Mouse (Mus musculus) layer of hippocampus, adult 2 months (tissue): ENCODE measurements around the gene Dut. TPM values are rescaled to one million over a fixed set of nuclear protein-coding genes. Genes with fewer than 3 reads are reported as not detected.
A peak's percentile ranks its signal among the peaks of the same experiment; 100 is the strongest.
"Not testable (repeated sequence)": the region's sequence is repeated elsewhere in the genome, so short reads cannot be mapped to it uniquely, and the experiment has no call there.

Experiments
- DNase-seq, 2 experiments: peaks; one replicate each; pipeline ENCODE4 v3.0.0; 2022; ENCODE audit warnings: low spot score in 2 of 2
- H3K27ac ChIP-seq: fragments of 200-600 bp; 2 replicates; pipeline ENCODE4 v1.8.1; 2022
- H3K4me3 ChIP-seq: fragments of 200-600 bp; 2 replicates; pipeline ENCODE4 v1.8.1; 2022; ENCODE audit warnings: mild to moderate bottlenecking
- CTCF ChIP-seq: fragments of 200-600 bp; conservative IDR thresholded peaks from 2 replicates; pipeline ENCODE4 v1.8.1; 2022; ENCODE audit warnings: antibody characterized with exemption, mild to moderate bottlenecking, moderate library complexity
- total RNA-seq, 2 experiments: library from RNA; stranded (reverse); gene quantifications; 2 replicates each; pipeline ENCODE4 v1.2.3; 2021

The Dut gene
- total RNA-seq, 2 experiments from 2014 or later, result 27.1 to 28.4 TPM

DNA sequence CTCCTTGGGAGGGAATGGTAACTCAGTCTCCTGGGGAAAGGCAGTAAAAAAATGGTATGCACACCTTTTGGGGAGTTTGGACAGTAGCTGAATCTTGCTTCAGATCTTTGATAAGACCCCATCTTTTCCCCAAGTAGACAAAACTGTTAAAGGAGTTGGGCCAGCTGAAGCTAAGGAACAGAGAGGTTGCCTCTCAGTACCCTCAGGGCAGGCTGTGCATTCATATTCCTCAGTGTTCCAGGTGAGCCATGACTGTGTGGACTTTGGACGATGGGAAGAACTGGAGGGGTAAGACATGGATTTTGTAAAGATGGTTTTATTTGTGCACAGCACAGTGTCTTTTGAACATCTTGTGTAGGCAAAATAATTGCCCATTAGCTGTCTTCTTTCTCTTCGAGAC, 13.3 kb downstream of the Dut start:
- no peak for DNase-seq
- Histone ChIP-seq H3K4me3 (no peak overlapping the region), H3K27ac (no peak overlapping the region)
- TF ChIP-seq CTCF, result no peak

GRCm38 (mm10) chr2:125263056-125263455, 16.1 kb downstream of the Dut start:
- Histone ChIP-seq H3K4me3 (no peak overlapping the region), H3K27ac (no peak overlapping the region)
- peak; percentile 81 for TF ChIP-seq CTCF
- no peak for DNase-seq

DNA sequence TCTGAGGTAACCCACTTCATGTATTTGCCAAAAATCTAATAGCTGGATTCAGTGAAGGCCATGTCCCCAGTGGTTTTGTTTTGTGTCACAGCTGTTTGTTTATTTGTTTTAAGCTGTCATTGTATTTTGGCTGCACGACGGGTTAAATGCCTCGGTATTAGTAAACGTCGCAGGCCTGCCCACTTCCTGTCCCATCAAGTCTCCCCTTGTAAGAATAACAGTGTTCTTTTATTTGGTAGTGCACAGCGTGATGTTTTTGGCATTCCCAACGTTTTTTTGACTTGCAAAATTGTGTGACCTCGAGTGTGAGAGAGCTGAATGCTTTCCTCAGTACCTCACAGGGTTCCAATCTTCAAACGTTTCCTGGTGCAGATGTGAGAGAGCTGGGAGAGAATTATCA, 16.8 kb downstream of the Dut start:
- H3K4me3 ChIP-seq, result no peak overlapping the region
- no peak for DNase-seq
- TF ChIP-seq CTCF, result no peak
- peak overlapping the region; percentile 9; the same call in 1 of the 2 replicates for H3K27ac ChIP-seq

DNA sequence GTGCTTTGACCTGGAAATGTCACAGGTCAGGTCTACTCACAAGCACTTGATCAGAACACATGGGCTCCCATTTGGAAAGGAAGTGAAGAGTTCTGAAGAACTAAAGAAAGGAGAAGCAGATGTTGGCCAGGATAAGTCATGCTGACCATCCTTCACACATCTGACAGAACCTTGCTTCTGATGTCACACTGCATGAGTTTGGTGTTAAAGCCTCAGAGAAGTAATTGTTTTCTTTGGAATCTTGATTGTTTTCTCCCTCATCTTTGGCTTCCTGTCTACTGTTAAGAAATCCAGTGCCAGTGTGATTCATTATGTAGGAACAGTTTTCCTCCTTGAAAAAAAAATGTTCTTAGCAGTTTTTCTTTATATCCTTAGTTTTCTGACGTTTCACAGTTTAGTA, 21.9 kb downstream of the Dut start:
- Histone ChIP-seq H3K27ac (no peak overlapping the region), H3K4me3 (no peak overlapping the region)
- DNase-seq, result no peak
- no peak for TF ChIP-seq CTCF

- no peak for TF ChIP-seq CTCF
- no peak overlapping the region for H3K4me3 ChIP-seq
- DNase-seq, result no peak
- no peak overlapping the region for H3K27ac ChIP-seq
Observed at GRCm38 (mm10) chr2:125275617-125276016, 28.6 kb downstream of the Dut start.

GRCm38 (mm10) chr2:125276692-125277091, 29.7 kb downstream of the Dut start:
- DNase-seq, result no peak
- no peak for TF ChIP-seq CTCF
- no peak overlapping the region for H3K27ac ChIP-seq
- no peak overlapping the region for H3K4me3 ChIP-seq

DNA sequence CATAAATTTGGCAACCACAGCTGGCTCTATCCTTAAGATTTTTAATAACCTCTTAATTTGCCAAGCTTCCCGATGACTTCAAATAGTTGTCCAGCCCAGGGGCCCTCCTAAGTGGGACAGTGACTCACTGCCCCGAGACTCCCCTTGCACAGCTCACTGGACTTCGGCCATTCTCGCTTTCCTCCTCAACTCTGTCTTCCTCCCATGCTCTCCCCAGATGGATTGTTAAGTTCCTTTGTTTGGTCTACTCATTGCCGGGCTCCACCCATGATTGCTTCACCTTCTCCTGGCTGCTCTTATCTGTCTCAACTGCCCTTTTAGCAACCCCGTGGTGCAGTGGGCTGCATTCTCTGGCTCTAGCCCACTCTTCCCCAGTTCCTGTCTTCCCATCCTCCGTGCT, 31.5 kb downstream of the Dut start:
- Histone ChIP-seq H3K27ac (no peak overlapping the region), H3K4me3 (no peak overlapping the region)
- no peak for TF ChIP-seq CTCF
- no peak for DNase-seq

GRCm38 (mm10) chr2:125279995-125280394, 33.0 kb downstream of the Dut start:
- DNase-seq, H3K27ac ChIP-seq, H3K4me3 ChIP-seq: not testable (repeated sequence)

GRCm38 (mm10) chr2:125282334-125283206, 35.6 kb downstream of the Dut start:
- no peak for DNase-seq
- Histone ChIP-seq H3K27ac (no peak overlapping the region), H3K4me3 (no peak overlapping the region)
- no peak for TF ChIP-seq CTCF

DNA sequence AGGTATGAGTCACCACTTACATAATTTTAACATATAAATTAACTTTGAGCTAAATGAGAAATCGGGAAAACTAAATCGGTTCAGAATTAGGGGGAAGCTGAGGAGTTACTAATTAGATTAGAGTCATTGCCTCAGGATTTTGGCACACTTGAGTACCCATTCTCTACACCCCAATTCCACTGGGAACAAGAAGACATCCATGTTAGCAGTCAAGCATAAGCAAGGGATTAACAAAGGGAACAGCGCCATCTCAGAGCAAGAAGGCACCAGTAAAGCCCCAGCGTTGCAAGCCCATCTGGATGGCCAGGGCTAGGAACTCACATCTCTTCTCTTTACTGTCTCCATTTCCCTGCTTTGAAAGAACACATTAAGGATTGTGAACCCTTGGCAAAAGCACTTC, 38.8 kb downstream of the Dut start:
- Histone ChIP-seq H3K4me3 (no peak overlapping the region), H3K27ac (no peak overlapping the region)
- no peak for DNase-seq
- TF ChIP-seq CTCF, result no peak

DNA sequence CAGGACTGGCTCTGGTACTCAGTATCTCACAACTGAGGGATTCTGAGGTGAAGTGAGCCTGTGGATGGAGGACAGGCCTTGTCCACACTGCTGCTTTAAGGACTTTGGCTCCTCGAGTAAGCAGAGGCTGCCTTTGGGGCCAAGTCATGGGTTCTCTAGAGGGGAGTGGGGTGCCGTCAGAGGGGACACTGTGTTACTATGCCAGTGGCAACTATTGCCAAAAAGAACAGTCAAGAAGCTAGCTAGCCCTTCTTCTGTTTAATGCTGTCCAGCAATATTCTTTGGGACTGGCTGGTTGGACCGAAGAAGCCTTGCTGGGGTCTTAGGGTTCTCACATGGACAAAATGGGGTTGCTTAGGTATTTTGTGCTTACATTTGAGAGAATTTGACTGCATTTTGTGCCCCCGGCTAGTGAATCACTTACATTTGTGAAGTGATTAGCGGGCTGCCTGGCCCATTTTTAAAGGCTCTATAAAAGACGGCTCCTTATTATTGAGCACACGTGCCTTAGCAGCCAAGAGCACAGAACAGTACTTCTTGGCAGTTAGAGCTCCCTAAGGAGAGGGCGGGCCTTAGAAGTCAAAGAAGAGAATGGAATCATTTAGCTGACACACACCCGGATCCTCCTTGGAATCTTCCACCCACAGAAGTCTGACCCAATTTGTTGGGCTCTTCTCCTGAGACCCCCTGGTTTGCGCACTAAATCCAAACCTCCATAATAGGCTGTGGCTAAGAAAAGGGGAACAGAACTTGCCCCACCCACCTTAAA, 43.4 kb downstream of the Dut start:
- DNase-seq, result no peak
- Histone ChIP-seq H3K27ac (no peak overlapping the region), H3K4me3 (no peak overlapping the region)
- TF ChIP-seq CTCF, result no peak

DNA sequence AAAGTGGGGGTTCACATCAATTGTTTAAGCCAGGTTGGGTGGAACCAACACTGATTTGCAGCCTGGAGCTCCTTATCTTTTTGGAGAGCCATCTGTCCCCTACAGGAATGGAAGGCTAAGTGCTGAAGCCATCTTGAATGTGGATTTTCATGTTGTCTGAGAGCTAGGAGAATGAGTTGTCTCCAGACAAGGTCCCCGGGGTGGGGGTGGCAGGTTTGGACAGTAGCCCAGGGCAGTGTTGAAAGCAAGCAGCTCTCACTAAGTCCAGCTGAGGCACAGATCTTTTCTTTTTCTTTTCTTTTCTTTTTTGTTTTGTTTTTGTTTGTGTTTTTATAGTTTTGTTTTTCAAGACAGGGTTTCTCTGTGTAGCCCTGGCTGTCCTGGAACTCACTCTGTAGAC, 44.1 kb downstream of the Dut start:
- no peak for TF ChIP-seq CTCF
- no peak overlapping the region for H3K27ac ChIP-seq
- no peak overlapping the region for H3K4me3 ChIP-seq
- DNase-seq, result no peak

DNA sequence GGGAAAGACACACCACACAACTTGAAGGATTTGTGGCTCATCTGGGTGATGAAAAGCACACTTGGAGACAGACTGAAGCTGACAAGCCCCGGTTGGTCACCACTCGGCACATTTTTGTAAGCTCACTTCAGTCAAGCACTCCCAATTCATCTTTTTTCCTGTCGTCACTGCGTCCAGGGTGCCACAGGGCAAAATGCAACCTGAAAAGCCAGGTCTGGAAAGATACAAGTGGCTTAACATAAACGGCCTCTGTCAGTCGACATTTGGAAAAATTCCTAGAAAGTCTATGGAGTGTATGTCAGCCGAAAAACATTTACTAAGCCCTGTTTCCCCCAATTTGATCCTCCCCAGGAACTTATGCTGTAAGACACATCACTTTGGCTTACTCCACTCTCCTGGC, 45.6 kb downstream of the Dut start:
- DNase-seq, result no peak
- H3K27ac ChIP-seq, result no peak overlapping the region
- no peak for TF ChIP-seq CTCF
- no peak overlapping the region for H3K4me3 ChIP-seq

DNA sequence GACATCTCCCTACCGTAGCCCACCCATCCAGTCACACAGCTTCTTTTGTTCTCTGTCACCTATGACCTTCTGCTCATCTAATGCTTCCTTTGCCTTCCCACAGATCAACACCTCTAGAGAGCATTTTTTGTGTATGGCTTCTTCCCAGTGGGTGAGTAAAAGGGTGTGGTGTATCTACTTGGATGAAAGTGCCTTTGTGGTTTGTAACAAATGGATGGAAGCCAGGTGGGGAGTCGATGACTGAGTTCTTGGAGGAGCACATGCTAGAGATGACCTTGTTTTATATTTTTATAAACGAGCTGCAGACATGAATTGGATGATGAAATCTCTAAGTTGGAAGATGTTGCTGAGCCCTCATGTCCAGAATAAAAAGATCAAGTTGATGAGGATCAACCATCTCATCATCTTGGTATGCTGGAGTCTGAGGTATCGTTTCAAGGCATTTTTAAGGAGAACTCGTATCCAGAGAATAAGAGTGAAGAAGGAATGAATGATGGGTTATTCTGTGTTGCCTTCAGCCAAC, 47.0 kb downstream of the Dut start:
- no peak for TF ChIP-seq CTCF
- no peak overlapping the region for H3K4me3 ChIP-seq
- DNase-seq, result no peak
- H3K27ac ChIP-seq, result no peak overlapping the region
